Mouse (Mus musculus) stomach, postnatal 0 days (tissue): ENCODE measurements around the gene Hist1h2bj.

Experiments
- CTCF ChIP-seq: IDR thresholded peaks from 2 replicates; pipeline ENCODE4 v1.5.1; 2016; ENCODE audit warnings: antibody characterized with exemption, low read depth, mild to moderate bottlenecking, moderate library complexity
- EP300 ChIP-seq: optimal IDR thresholded peaks from 2 replicates; pipeline ENCODE3; 2016; ENCODE audit warnings: antibody characterized with exemption

- no peak for TF ChIP-seq CTCF
- TF ChIP-seq EP300 = no peak
These were observed 46.7 kb upstream of the Hist1h2bj start for GRCm38 (mm10) chr13:21996101-21996839.
